Mouse (Mus musculus): ENCODE results near the gene Fam104a.

- TF ChIP-seq CTCF (IDR thresholded peaks at IDR 0.05; ENCODE audit: control insufficient read depth, insufficient read depth, insufficient replicate concordance, low read depth, low read length), result peak; percentile 98; the same call in 1 of the 2 replicates
- TF ChIP-seq POLR2A (IDR thresholded peaks at IDR 0.05; ENCODE audit: control insufficient read depth, low read depth, low read length), result no peak
Measured at GRCm38 (mm10) chr11:113703758-113704157, 19.8 kb upstream of the Fam104a start.

Data from testis, adult 2 months (tissue).